Mouse (Mus musculus) gastrocnemius, postnatal 4 days (tissue): ENCODE measurements around the gene Atf7ip2. TPM values are rescaled to one million over a fixed set of nuclear protein-coding genes. Genes with fewer than 3 reads are reported as not detected.
"Not testable (repeated sequence)": the region's sequence is repeated elsewhere in the genome, so short reads cannot be mapped to it uniquely, and the experiment has no call there.

Source experiments
- DNase-seq, 2 experiments: peaks; one replicate each; pipeline ENCODE4 v3.0.0; 2021 to 2022; ENCODE audit warnings: low spot score in 2 of 2, mixed read lengths in 2 of 2
- long read RNA-seq, 2 experiments: library from polyadenylated mRNA; stranded (forward); transcript quantifications; one replicate each; pipeline ENCODE4 v2.0.0; 2021
- total RNA-seq, 2 experiments: library from RNA; stranded (reverse); gene quantifications; 2 replicates each; pipeline ENCODE4 v1.2.3; 2021

Gene Atf7ip2
- total RNA-seq, result under 1 TPM in 1 of 2 experiments, not detected in 1; 0.23 TPM
- long read RNA-seq, experiment 1, result 0 reads
- long read RNA-seq, experiment 2, result 0 reads

GRCm38 (mm10) chr16:10192679-10193506, at the start of gene Atf7ip2:
Gene Atf7ip2, plus strand, starts transcription at chr16:10192712.
- peak; percentile 83 to 91 for DNase-seq

- no peak for DNase-seq
Measured at GRCm38 (mm10) chr16:10143166-10143565, 49.3 kb upstream of the Atf7ip2 start.

DNA sequence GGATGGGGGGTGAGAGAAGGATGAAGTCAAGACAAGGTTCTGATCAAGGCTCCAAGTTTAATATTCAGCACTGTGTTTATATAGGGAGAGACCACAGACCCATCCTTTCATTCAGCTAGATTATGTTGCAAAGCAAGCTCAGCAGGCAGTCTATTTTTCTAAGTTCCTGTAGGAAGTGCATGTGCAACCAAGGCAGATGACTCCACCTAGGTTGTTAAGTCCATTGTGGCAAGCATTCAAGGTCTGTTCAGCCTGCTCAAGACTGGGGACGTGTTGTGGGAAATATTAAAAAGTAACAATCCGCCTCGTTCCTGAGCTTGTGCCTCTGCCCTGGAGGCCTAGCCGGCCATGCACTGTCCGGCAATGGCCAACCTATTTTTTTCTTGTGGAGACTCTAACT, 45.1 kb upstream of the Atf7ip2 start:
- no peak for DNase-seq

- DNase-seq, result no peak
Measured at GRCm38 (mm10) chr16:10169123-10169905, 23.2 kb upstream of the Atf7ip2 start.

GRCm38 (mm10) chr16:10170005-10170404, 22.5 kb upstream of the Atf7ip2 start, which contains the start of gene Rpl39l:
Gene Rpl39l, plus strand, starts transcription at chr16:10170226.
- no peak for DNase-seq

- no peak for DNase-seq
Measured at GRCm38 (mm10) chr16:10171276-10171675, 21.2 kb upstream of the Atf7ip2 start.

DNA sequence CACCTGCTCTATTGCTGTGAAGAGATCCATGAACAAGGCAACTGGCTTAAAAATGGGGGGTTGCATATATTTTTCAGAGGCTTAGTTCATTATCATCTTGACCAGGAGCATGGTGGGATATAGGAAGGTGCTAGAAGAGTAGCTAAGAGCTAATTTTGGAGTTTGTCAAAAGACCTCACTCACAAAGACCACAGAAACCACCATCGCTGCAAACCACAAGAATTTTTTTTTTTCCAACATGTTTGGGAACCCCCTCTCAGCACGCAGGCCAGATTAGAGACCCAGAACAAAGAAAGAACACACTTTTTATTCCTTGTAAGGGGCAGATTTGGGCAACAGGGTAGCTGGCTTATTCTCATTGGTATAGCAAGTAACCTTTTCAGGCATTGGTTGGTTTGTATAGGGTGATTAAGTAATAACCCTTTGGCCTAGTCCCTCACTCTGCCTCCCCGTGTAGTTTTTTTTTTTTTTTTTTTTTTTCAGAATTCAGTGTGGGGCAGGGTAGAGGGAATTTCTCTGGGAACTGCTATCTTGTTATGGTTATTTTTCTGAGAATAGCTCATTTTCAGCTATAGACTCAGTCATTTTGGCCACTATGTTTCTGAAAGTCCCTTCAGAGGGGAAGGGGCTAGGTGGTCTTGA, 20.2 kb upstream of the Atf7ip2 start:
- no peak for DNase-seq

DNA sequence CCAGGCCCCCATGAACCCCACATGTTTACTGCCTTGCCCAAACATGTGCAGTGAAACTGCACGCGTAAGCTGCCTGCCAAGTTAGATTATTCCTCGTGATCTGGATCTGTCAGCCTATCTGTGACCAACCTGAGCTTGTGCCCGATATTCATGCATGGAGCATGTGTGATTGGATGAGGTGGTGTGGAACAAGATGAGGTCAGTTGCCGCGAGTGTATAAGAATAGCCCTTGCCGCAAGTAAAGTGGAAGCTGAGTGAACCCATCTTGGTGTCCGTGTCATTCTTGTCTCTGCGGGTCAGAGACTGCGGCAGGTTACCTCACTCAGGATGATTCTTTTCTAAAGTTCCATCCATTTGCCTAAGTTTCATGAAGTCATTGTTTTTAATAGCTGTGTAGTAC, 5.1 kb upstream of the Atf7ip2 start:
- DNase-seq, result not testable (repeated sequence)

DNA sequence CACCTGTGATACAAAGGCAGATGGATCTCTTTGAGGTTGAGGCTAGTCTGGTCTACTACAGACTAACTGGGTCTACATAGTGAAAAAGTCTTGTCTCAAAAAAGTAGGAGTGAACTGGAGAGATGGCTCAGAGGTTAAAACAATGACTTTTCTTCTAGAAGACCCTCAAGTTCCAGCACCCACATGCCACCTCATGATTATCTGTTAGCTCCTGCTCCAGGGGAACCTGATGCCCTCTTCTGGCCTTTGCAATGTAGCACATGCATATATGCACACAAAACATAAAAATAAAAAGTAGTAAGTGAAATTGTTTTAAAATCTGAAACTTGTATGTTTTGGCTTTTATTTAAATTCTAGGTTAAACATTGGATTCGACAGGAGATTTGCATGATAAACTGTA, 16.3 kb downstream of the Atf7ip2 start:
- DNase-seq, result no peak

- DNase-seq, result not testable (repeated sequence)
Measured at GRCm38 (mm10) chr16:10216366-10216765, 23.9 kb downstream of the Atf7ip2 start.

DNA sequence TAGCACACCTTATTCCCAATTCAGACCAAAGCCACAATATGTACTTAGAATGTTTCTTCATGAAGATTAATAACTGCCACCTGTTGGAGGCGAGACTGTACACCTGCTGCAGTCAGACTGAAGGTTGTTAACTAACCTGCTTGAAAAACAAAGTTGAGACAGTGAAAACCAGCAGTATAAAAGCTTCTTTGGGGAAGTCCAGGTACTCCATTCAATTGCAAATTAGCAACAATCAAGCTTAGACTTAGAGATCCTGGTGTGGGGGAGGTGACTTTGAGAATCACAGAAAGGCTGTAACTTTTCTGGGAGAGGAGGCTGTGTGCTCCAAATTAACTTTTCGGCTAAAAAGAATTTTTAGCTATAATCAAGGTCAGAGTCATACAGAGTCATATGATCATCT, 24.5 kb downstream of the Atf7ip2 start:
- not testable (repeated sequence) for DNase-seq

GRCm38 (mm10) chr16:10227361-10227760, 34.8 kb downstream of the Atf7ip2 start:
- DNase-seq, result no peak

DNA sequence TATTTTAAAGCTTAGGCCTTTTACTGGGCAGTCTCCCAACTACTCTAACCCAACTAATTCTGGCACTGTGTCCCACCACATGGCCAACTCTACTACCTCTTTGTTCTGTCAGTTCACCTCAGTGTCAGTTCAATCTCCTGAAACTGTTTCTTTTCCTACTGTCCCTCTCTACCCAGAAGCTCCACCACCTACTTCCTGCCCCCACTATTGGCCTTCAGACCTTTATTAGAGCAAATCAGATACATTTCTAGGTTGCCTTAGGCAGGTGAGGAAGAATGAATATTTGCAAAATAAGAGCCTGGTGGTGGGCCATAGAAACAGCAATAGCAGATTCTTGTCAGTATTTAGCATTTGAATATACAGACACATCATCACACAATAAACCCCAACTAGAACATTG, 44.1 kb downstream of the Atf7ip2 start:
- no peak for DNase-seq

- no peak for DNase-seq
Measured at GRCm38 (mm10) chr16:10253993-10254392, 61.5 kb downstream of the Atf7ip2 start.

DNA sequence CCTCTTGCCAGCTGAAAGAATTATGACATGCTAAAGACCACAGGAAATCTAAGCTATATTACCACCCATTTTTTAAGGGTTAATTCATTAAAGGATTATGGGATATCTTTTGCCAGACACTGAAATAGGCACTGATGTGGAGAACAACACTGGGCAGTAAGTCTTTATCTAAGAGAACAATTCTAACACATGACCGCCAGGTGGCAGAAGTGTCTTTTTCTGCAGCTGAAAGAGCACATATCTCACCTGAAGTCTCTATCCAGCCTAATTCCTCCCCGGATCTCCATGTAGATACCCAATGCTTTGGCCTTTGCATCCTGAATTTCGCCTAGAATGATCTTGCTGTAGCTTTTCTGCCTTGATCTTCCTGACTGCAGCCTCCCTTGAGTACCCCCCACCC, 79.7 kb downstream of the Atf7ip2 start:
- peak in 1 of 2 experiments; percentile 52 for DNase-seq

DNA sequence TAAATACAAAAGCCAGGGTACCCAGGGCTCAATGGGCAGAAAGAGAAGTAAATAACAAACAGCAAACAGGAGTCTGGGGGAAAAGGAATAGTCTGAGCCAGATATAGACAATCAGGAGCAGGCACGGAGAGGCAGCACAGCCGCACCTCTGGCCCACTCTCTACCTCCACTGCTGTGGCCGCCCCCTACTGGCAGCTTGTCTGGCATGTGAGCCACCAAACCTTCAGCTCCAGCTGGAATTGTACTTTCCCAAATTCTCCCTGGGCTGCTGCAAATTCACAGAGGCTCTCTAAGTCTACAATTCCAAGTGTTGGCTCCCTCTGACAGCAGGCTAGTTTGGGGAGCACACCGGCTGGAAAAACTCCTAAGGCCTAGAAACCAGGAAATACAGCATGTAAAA, 82.0 kb downstream of the Atf7ip2 start:
- DNase-seq, result peak in 1 of 2 experiments; percentile 9

- DNase-seq, result not testable (repeated sequence)
Measured at GRCm38 (mm10) chr16:10276778-10277177, 84.3 kb downstream of the Atf7ip2 start.

DNA sequence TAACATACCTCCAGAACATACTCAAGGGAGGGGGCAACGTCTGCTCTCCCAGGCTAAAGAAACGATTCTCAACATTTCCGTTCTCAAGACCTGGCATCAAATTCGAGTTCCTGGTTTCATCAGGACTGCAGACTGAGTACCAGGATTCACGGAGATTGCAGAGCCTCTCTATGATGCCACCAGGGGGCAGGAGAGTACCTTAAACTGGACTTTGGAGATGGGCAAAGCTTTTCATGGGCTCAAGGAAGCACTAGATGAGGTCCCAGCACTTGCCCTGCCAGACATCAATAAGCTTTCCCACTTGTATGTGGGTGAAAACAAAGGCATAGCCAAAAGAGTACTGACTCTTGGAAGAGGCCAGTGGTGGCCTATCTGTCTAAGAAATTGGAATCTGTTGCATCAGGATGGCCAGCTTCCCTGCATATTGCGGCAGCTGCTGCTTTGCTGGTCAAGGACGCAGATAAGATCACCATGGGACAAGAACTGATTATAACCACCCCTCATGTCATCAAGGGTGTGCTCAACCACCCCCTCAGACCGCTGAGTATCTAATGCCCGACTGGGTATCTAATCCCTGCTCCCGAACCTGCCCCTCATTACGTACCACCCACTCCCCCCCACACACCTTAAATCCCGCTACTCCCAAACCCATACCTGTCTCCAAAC, 87.9 kb downstream of the Atf7ip2 start:
- peak; percentile 70 to 81 for DNase-seq

GRCm38 (mm10) chr16:10281890-10282289, 89.4 kb downstream of the Atf7ip2 start:
- DNase-seq, result peak in 1 of 2 experiments; percentile 8

- DNase-seq, result no peak
Measured at GRCm38 (mm10) chr16:10286513-10287268, 94.2 kb downstream of the Atf7ip2 start.
